Mouse (Mus musculus) MEL (cell line): ENCODE measurements around the gene Sc5d.

Experiments used
- MAFK ChIP-seq: IDR thresholded peaks from 2 replicates; pipeline ENCODE4 v1.6.1; 2011; ENCODE audit warnings: low read depth, mild to moderate bottlenecking, low read length, improper control_type of control experiment, borderline replicate concordance
- POLR2A ChIP-seq, 2 experiments: IDR thresholded peaks; 2 replicates each; pipeline ENCODE4 v1.6.1; 2011 to 2012; ENCODE audit warnings: low read length in 2 of 2, mild to moderate bottlenecking in 2 of 2, control low read depth in 1 of 2, improper control_type of control experiment in 1 of 2, low read depth in 1 of 2, moderate library complexity in 1 of 2; ENCODE audit not compliant: control insufficient read depth in 1 of 2, insufficient read depth in 1 of 2, poor library complexity in 1 of 2
- ZKSCAN1 ChIP-seq: IDR thresholded peaks from 2 replicates; pipeline ENCODE4 v1.6.1; 2012; ENCODE audit warnings: low read depth, mild to moderate bottlenecking, inconsistent platforms, low read length, improper control_type of control experiment, moderate library complexity

GRCm38 (mm10) chr9:42214116-42214515, 49.9 kb downstream of the Sc5d start:
- TF ChIP-seq POLR2A (IDR thresholded peaks at IDR 0.05; ENCODE audit: control insufficient read depth in 1 of 2, insufficient read depth in 1 of 2, low read depth in 1 of 2, low read length in 2 of 2, poor library complexity in 1 of 2) (no peak), MAFK (no peak), ZKSCAN1 (no peak)
